Mouse (Mus musculus): ENCODE data around the gene Tmem158. TPM values are rescaled to one million over a fixed set of nuclear protein-coding genes. Genes with fewer than 3 reads are reported as not detected.

Tmem158 gene
- polyA plus RNA-seq, 1 experiment: 47.3 TPM

GRCm38 (mm10) chr9:123245146-123245545 is 15.4 kb downstream of the Tmem158 start:
- no peak for DNase-seq (ENCODE audit: low read depth)
- no peak for TF ChIP-seq POLR2A (IDR thresholded peaks at IDR 0.05; ENCODE audit: borderline replicate concordance, extremely low read depth, insufficient read depth, insufficient read length, poor library complexity, severe bottlenecking)
- TF ChIP-seq CTCF (IDR thresholded peaks at IDR 0.05; ENCODE audit: borderline replicate concordance, extremely low read depth, insufficient read depth, insufficient read length): no peak

GRCm38 (mm10) chr9:123243988-123244387 is 16.6 kb downstream of the Tmem158 start:
- DNase-seq (ENCODE audit: low read depth): no peak
- no peak for TF ChIP-seq CTCF (IDR thresholded peaks at IDR 0.05; ENCODE audit: borderline replicate concordance, extremely low read depth, insufficient read depth, insufficient read length)
- no peak for TF ChIP-seq POLR2A (IDR thresholded peaks at IDR 0.05; ENCODE audit: borderline replicate concordance, extremely low read depth, insufficient read depth, insufficient read length, poor library complexity, severe bottlenecking)

GRCm38 (mm10) chr9:123241191-123241590 is 19.4 kb downstream of the Tmem158 start:
- TF ChIP-seq CTCF (IDR thresholded peaks at IDR 0.05; ENCODE audit: borderline replicate concordance, extremely low read depth, insufficient read depth, insufficient read length) (no peak), POLR2A (IDR thresholded peaks at IDR 0.05; ENCODE audit: borderline replicate concordance, extremely low read depth, insufficient read depth, insufficient read length, poor library complexity, severe bottlenecking) (no peak)
- DNase-seq (ENCODE audit: low read depth): no peak

GRCm38 (mm10) chr9:123240751-123241150 is 19.8 kb downstream of the Tmem158 start:
- TF ChIP-seq CTCF (IDR thresholded peaks at IDR 0.05; ENCODE audit: borderline replicate concordance, extremely low read depth, insufficient read depth, insufficient read length): no peak
- no peak for TF ChIP-seq POLR2A (IDR thresholded peaks at IDR 0.05; ENCODE audit: borderline replicate concordance, extremely low read depth, insufficient read depth, insufficient read length, poor library complexity, severe bottlenecking)
- DNase-seq (ENCODE audit: low read depth): no peak

GRCm38 (mm10) chr9:123240271-123240670 is 20.3 kb downstream of the Tmem158 start:
- DNase-seq (ENCODE audit: low read depth): no peak
- TF ChIP-seq CTCF (IDR thresholded peaks at IDR 0.05; ENCODE audit: borderline replicate concordance, extremely low read depth, insufficient read depth, insufficient read length) (no peak), POLR2A (IDR thresholded peaks at IDR 0.05; ENCODE audit: borderline replicate concordance, extremely low read depth, insufficient read depth, insufficient read length, poor library complexity, severe bottlenecking) (no peak)

- TF ChIP-seq POLR2A (IDR thresholded peaks at IDR 0.05; ENCODE audit: borderline replicate concordance, extremely low read depth, insufficient read depth, insufficient read length, poor library complexity, severe bottlenecking): no peak
- no peak for TF ChIP-seq CTCF (IDR thresholded peaks at IDR 0.05; ENCODE audit: borderline replicate concordance, extremely low read depth, insufficient read depth, insufficient read length)
- DNase-seq (ENCODE audit: low read depth): no peak
Observed at GRCm38 (mm10) chr9:123239651-123240050, 20.9 kb downstream of the Tmem158 start.

- TF ChIP-seq POLR2A (IDR thresholded peaks at IDR 0.05; ENCODE audit: borderline replicate concordance, extremely low read depth, insufficient read depth, insufficient read length, poor library complexity, severe bottlenecking) (no peak), CTCF (IDR thresholded peaks at IDR 0.05; ENCODE audit: borderline replicate concordance, extremely low read depth, insufficient read depth, insufficient read length) (no peak)
- peak; percentile 23 for DNase-seq (ENCODE audit: low read depth)
Observed at GRCm38 (mm10) chr9:123238256-123239045, 22.1 kb downstream of the Tmem158 start.

- DNase-seq (ENCODE audit: low read depth): peak; percentile 71
- TF ChIP-seq CTCF (IDR thresholded peaks at IDR 0.05; ENCODE audit: borderline replicate concordance, extremely low read depth, insufficient read depth, insufficient read length): no peak
- no peak for TF ChIP-seq POLR2A (IDR thresholded peaks at IDR 0.05; ENCODE audit: borderline replicate concordance, extremely low read depth, insufficient read depth, insufficient read length, poor library complexity, severe bottlenecking)
Observed at GRCm38 (mm10) chr9:123237739-123238138, 22.8 kb downstream of the Tmem158 start.

- DNase-seq (ENCODE audit: low read depth): no peak
- no peak for TF ChIP-seq POLR2A (IDR thresholded peaks at IDR 0.05; ENCODE audit: borderline replicate concordance, extremely low read depth, insufficient read depth, insufficient read length, poor library complexity, severe bottlenecking)
- TF ChIP-seq CTCF (IDR thresholded peaks at IDR 0.05; ENCODE audit: borderline replicate concordance, extremely low read depth, insufficient read depth, insufficient read length): no peak
Observed at GRCm38 (mm10) chr9:123235621-123236020, 24.9 kb downstream of the Tmem158 start.

- DNase-seq (ENCODE audit: low read depth): no peak
- TF ChIP-seq POLR2A (IDR thresholded peaks at IDR 0.05; ENCODE audit: borderline replicate concordance, extremely low read depth, insufficient read depth, insufficient read length, poor library complexity, severe bottlenecking) (no peak), CTCF (IDR thresholded peaks at IDR 0.05; ENCODE audit: borderline replicate concordance, extremely low read depth, insufficient read depth, insufficient read length) (no peak)
Observed at GRCm38 (mm10) chr9:123229826-123230225, 30.7 kb downstream of the Tmem158 start.

GRCm38 (mm10) chr9:123228671-123229070 is 31.9 kb downstream of the Tmem158 start:
- TF ChIP-seq CTCF (IDR thresholded peaks at IDR 0.05; ENCODE audit: borderline replicate concordance, extremely low read depth, insufficient read depth, insufficient read length) (no peak), POLR2A (IDR thresholded peaks at IDR 0.05; ENCODE audit: borderline replicate concordance, extremely low read depth, insufficient read depth, insufficient read length, poor library complexity, severe bottlenecking) (no peak)
- no peak for DNase-seq (ENCODE audit: low read depth)
